Mouse (Mus musculus) E14TG2a.4 (cell line): ENCODE measurements around the gene Cdh1.

Experiments used
- H3K27me3 ChIP-seq: 2 replicates; pipeline ENCODE4 v1.6.1; 2014; ENCODE audit warnings: low read length, control low read depth; ENCODE audit not compliant: insufficient read depth
- H3K36me3 ChIP-seq: 2 replicates; pipeline ENCODE4 v1.6.1; 2014; ENCODE audit warnings: low read length, control low read depth; ENCODE audit not compliant: insufficient read depth
- H3K4me1 ChIP-seq: replicated peaks from 2 replicates; pipeline ENCODE4 v1.6.1; 2014; ENCODE audit warnings: low read depth, low read length, control low read depth
- H3K4me3 ChIP-seq: replicated peaks from 2 replicates; pipeline ENCODE4 v1.5.1; 2014; ENCODE audit warnings: mild to moderate bottlenecking, low read length
- H3K9me3 ChIP-seq: 2 replicates; pipeline ENCODE4 v1.6.1; 2014; ENCODE audit warnings: low read length, control low read depth
- CTCF ChIP-seq: conservative IDR thresholded peaks from 2 replicates; pipeline ENCODE4 v1.5.1; 2014; ENCODE audit warnings: low read length
- NANOG ChIP-seq: IDR thresholded peaks from 2 replicates; pipeline ENCODE4 v1.6.1; 2014; ENCODE audit warnings: borderline replicate concordance, low read length, mixed read lengths
- POU5F1 ChIP-seq: IDR thresholded peaks from 2 replicates; pipeline ENCODE4 v1.6.1; 2014; ENCODE audit warnings: low read length, borderline replicate concordance

Gene Cdh1

DNA sequence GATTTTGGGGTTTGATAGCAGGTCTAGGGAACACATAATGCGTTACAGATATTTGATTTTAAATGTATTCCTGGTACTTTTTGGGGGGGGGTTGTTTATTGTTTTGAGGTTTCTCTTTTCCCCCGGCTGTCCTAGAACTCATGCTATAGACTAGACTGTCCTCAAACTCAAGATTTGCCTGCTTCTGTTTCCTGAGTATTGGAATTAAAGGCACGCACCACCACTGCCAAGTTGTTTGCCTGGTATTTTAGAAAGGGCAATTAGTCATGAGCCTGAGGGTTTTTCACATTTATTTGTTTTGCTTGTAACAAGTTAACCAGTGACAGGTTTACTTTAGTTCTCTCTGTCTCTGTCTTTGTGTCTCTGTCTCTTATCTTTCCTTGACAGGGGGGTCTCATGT, 20.3 kb downstream of the Cdh1 start:
- Histone ChIP-seq H3K36me3 (peaks cover 51% of the 10 kb centered on the region), H3K27me3 (no peaks in the 10 kb centered on the region), H3K4me3 (no peak overlapping the region), H3K4me1 (peaks cover 95% of the 10 kb centered on the region), H3K9me3 (peaks cover 7% of the 10 kb centered on the region)
- TF ChIP-seq NANOG (no peak), POU5F1 (no peak), CTCF (no peak)

DNA sequence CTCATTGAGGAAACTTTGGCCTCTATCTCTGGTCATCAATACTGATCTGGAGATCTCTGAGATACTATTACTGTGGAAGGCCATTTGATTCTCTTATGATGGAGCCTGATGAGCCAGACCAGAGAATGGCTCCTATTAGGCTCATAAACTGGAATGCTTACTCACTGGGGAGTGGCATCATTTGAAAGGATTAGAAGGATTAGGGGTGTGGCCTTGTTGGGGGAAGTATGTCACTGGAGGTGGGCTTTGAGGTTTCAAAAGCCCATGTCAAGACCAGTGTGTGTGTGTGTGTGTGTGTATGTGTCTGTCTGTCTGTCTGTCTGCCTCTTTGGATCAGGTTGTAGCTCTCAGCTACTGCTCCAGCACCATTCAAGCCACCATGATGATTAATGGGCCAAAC, 20.8 kb downstream of the Cdh1 start:
- H3K4me3 ChIP-seq, result no peak overlapping the region
- peaks cover 51% of the 10 kb centered on the region for H3K36me3 ChIP-seq
- TF ChIP-seq CTCF (no peak), NANOG (no peak), POU5F1 (no peak)

DNA sequence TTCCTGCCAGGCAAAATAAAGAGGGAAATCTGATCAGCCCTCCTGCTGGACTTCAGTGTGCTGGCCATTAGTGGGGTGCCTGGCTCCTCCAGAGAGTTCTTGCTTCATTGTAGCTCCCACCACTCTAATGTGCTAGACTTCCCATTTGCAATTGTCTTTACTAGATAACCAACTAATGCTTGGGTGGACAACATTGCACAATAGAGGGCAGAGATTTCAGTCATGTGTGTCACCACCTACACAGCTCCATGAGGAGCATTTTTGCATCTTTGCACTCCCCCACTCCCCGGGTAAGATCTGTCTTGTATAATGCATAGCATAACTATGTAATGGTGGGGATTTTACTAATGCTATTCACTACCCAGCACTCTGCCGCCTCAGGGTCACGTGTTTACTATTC, 21.6 kb downstream of the Cdh1 start:
- Histone ChIP-seq H3K36me3 (peaks cover 51% of the 10 kb centered on the region), H3K27me3 (no peaks in the 10 kb centered on the region), H3K9me3 (peaks cover 7% of the 10 kb centered on the region), H3K4me1 (peaks cover 97% of the 10 kb centered on the region), H3K4me3 (no peak overlapping the region)
- TF ChIP-seq CTCF (no peak), NANOG (no peak), POU5F1 (no peak)

More for the DNA sequence above, 20.8 kb downstream of the Cdh1 start:
- H3K9me3 ChIP-seq, result peaks cover 7% of the 10 kb centered on the region
- peaks cover 95% of the 10 kb centered on the region for H3K4me1 ChIP-seq
- no peaks in the 10 kb centered on the region for H3K27me3 ChIP-seq

DNA sequence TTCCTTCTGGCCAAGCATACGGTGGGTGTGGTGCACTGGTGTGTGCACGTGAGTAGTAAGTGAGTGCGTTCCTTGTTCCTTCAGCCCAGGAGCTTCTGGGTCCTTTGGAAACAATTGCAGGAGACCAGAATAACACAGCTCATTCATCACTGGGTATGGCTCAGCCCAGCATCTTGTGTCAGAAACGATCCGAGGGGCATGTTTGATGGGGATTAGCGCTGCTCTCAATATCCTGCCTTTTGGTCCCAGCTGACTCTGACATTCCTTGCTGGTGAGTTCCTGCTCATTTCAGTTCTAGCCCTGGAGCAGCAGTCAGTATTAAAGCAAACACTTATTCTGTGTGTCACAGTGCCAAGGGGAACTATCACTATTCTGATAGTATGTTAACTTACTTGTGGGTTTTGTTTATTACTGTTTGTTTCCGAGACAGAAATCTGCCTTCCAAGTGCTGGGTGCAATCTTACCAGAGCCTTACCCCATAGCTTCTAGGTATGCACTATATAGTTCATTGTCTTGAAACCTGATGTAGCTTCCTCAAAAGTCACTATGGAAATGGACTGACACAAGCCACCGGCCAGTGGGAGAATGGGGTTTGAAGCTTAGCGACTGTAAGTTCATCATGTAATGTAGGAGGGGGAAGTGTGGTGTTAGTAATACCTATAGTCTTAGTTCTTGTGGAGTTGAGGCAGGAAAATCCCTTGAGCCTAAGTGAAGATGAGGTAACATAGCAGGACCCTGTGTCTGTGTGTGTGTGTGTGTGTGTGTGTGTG, 23.1 kb downstream of the Cdh1 start:
- Histone ChIP-seq H3K36me3 (peaks cover 51% of the 10 kb centered on the region), H3K9me3 (peaks cover 7% of the 10 kb centered on the region), H3K27me3 (no peaks in the 10 kb centered on the region), H3K4me3 (no peak overlapping the region), H3K4me1 (peaks cover 99% of the 10 kb centered on the region)
- TF ChIP-seq POU5F1, result no peak
- TF ChIP-seq NANOG, result no peak
- no peak for TF ChIP-seq CTCF

DNA sequence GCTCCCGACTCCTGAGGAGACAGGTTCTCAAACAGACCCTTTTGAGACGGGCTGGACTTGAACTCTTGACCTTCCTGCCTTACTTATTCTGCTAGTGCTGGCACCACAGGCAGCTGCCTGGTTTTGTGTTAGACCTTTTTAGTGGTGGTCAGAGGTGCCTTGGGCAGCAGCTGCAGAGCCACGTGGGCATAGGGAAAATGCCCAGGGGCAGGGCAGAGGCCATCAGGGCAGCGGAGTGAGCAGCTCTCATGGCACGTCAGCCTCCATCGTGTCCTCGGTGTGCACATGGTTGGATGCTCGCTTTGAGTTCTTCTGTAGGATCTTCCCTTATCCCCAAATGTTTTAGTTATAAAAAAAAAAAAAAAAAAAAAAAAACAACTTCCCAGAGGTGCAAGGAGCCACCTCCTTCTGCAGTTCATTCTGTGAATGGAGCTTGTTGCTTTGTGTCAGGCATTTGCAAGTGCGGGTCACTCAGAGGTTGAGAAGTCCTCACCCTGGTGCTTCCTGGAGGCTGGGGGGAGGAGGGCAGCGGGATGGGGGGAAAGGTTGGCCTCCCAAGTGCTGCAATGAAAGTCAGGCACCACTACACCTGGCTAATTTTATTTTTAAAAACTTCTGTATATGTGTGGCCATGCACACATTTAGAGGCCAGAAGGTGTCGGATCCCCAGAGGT, 25.3 kb downstream of the Cdh1 start:
- Histone ChIP-seq H3K36me3 (peaks cover 35% of the 10 kb centered on the region), H3K9me3 (peaks cover 7% of the 10 kb centered on the region), H3K4me3 (peak overlapping the region; percentile 48), H3K27me3 (no peaks in the 10 kb centered on the region), H3K4me1 (peaks cover 99% of the 10 kb centered on the region)
- TF ChIP-seq POU5F1 (no peak), NANOG (no peak), CTCF (no peak)

DNA sequence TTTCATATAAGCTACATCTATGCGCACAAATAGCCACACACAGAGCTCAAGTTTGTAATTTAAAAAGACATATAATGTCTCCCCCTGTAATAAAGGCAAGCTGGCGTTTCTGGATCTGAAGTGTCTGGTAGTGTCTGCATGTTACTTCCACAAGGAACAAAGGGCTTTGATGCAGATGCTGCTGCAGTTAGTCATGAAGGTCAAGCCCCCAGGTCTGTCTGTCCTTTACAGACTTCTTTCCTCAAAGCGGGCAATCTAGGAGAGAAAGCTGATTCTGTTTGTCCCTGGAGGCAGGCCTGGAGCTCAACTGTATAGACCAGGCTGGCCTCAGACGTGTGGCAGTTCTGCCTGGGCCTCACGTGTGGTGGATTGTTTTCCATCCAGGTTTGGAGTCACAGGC, 26.3 kb downstream of the Cdh1 start:
- H3K4me1 ChIP-seq, result peaks cover 99% of the 10 kb centered on the region
- no peak overlapping the region for H3K4me3 ChIP-seq
- no peaks in the 10 kb centered on the region for H3K9me3 ChIP-seq
- no peaks in the 10 kb centered on the region for H3K27me3 ChIP-seq
- H3K36me3 ChIP-seq, result peaks cover 35% of the 10 kb centered on the region
- TF ChIP-seq NANOG (no peak), CTCF (no peak), POU5F1 (no peak)

DNA sequence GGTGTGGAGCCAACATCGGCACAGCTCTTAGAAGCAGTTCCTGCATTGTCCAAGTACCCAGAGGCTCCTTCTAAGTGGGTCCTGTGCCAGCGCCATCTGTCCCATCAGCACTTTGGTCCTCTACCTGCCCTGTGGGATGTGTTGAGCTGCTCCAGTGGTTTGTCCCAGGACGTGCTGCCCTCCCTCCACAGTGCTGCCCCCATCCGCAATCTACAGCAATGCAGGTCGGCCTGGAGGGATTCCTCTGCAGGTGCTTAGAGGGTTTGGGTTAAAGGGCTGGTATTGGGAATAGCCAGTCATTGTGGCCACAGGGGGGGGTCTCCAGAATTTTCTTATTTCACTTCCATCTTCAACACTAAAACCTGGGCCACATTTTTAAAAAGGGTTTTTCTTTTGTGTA, 28.8 kb downstream of the Cdh1 start:
- H3K27me3 ChIP-seq, result no peaks in the 10 kb centered on the region
- peak; percentile 24 for TF ChIP-seq CTCF
- TF ChIP-seq POU5F1, result no peak
- peak overlapping the region; percentile 48 for H3K4me3 ChIP-seq
- peaks cover 12% of the 10 kb centered on the region for H3K36me3 ChIP-seq
- H3K9me3 ChIP-seq, result no peaks in the 10 kb centered on the region
- H3K4me1 ChIP-seq, result peaks cover 99% of the 10 kb centered on the region

GRCm38 (mm10) chr8:106632650-106633049, 29.5 kb downstream of the Cdh1 start:
- Histone ChIP-seq H3K27me3 (no peaks in the 10 kb centered on the region), H3K9me3 (no peaks in the 10 kb centered on the region), H3K4me3 (peak overlapping the region; percentile 48), H3K4me1 (peaks cover 100% of the 10 kb centered on the region), H3K36me3 (peaks cover 11% of the 10 kb centered on the region)
- TF ChIP-seq CTCF, result no peak
- TF ChIP-seq POU5F1, result no peak
- TF ChIP-seq NANOG, result no peak

- peak overlapping the region; percentile 39 for H3K4me3 ChIP-seq
- H3K36me3 ChIP-seq, result peaks cover 17% of the 10 kb centered on the region
- no peak for TF ChIP-seq NANOG
- no peak for TF ChIP-seq POU5F1
- TF ChIP-seq CTCF, result no peak
- peaks cover 100% of the 10 kb centered on the region for H3K4me1 ChIP-seq
- H3K27me3 ChIP-seq, result no peaks in the 10 kb centered on the region
- H3K9me3 ChIP-seq, result no peaks in the 10 kb centered on the region
These were observed 30.4 kb downstream of the Cdh1 start for GRCm38 (mm10) chr8:106633361-106634158.
